Mouse (Mus musculus) 3T3-L1 (cell line): Measurements from ENCODE around the gene Ppih.

Experiments
- DNase-seq: peaks from one replicate; pipeline ENCODE4 v3.0.0-alpha.2; 2015; ENCODE audit warnings: low read depth, low spot score

Ppih gene

DNA sequence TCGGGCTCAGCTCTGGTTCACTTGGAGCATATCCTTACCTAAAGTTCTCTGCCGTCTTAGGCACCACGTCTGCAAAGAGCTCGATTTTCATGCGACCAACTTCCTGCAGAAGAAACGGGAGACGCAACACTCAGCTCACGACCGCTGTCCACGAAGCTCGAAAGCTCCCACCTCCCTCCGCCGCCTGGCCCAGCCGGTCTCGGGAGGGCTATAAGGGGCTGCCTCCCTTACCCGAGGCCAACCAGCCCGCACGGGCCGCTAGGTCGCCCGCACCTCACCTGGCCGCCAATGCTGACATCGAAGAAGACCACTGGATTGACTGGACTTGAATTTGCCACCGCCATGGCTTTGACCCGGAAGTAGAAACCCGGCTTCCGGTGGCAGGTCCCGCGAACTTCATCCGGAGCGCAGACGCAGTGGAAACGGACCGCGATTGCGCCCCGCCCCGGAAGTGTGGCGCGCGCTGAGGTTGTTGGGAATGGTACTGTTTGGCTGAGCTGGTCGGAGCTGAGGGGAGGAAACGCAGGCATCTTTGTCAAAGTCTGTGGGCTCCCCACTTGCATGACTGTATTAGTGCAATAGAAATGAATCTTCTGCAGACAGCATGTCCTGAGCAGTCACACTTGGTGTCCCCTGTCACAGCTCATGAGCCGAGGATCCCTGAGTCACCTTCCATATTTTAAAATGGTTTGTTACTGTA is at the start of gene Ppih:
Gene Ppih (minus strand): TSS at position 416 of the 700 bp plus-strand sequence.
- peak; percentile 94 for DNase-seq

DNA sequence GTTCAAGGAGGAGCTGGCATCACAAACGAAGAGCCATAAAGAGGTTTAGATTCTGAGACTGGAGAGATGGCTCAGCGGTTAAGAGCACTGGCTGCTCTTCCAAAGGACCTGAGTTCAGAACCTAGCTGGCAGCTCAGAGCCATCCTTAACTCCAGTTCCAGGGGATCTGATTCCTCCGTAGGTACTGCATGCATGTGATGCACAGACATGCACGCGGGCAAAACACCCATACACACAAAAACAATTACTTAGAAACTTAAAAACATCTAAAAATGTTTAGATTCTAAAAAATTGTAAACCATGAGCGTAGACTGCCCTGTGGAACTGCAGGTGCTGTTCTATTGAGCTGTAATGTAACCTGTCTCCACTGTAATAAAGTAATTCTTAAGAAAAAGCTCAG is 49.1 kb upstream of the Ppih start:
- DNase-seq = no peak

- peak; percentile 34 for DNase-seq
Measured at GRCm38 (mm10) chr4:119366758-119367526, 46.6 kb upstream of the Ppih start.

DNA sequence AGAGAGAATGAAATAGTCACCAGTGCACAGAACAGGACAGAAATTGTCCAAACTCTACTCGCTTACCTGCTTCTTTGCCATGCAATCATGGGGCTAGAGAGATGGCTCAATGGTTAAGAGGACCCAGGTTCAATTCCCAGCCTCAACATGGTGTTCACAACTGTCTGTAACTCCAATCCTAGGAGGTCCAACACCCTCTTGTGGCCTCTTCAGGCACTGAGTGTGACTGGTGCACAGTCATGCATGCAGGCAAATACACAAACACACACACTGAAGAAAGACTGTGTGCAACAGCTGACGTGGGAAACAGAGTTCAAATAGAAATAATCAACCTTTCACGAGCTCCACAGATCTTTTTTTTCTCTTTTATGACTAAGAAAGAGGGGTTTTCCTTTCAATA is 41.9 kb upstream of the Ppih start:
- no peak for DNase-seq

DNA sequence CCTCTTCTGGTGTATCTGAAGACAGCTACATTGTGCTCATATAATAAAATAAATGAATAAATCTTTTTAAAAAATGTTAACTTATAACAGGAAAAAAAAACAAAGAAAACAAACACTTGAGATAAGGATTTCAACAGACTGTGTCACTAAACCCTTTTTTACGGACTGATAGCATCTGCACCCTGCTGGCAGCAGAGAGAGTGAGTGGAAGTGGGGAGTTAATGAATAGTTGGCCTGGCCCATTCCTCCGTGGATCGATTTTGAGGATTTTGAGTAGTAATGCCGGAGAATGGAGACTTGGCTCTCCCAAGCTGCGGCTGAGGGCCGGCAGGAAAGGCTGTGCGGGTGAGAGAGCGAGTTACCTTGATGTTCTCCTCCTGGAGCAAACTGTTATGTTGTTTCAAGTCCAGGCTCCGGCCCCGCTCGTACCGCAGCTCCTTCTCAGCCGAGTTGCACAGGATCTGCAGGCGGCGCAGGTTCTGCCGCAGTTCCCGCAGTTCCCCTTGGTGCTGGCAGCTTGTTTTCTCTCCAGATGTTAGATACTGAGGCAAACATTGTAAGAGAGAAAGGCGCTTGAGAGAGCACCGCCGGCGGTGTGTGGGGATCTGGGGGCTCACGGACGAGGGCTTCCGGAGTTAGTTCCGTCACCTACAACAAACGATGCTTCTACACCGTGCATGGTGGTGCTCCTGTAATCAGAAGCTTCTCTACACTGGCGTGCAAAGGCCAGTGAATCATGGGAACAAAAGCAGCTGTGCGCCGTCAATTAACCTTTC is 39.0 kb upstream of the Ppih start:
- DNase-seq = no peak

GRCm38 (mm10) chr4:119345508-119345907 is 25.2 kb upstream of the Ppih start:
- peak; percentile 70 for DNase-seq

GRCm38 (mm10) chr4:119338861-119339361 is 18.6 kb upstream of the Ppih start:
- peak; percentile 48 for DNase-seq

DNA sequence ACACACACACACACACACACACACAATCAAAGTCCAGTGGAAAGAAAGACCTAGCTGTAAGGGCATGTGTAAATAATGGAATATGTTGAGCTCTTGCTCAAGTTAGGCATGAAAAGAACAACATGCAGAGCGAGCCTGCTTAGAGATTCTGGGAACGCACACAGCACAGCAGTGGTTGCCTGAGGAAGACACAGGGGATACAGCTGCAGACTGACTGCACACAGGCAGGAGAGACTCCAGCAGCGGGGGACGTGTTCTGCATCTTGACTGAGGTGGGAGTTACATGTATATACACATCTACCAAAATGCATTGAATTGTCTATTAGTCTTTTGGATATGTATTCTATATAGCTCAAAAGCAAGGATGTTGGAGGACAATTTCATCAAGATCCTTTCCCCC is 18.1 kb upstream of the Ppih start:
- DNase-seq = no peak

DNA sequence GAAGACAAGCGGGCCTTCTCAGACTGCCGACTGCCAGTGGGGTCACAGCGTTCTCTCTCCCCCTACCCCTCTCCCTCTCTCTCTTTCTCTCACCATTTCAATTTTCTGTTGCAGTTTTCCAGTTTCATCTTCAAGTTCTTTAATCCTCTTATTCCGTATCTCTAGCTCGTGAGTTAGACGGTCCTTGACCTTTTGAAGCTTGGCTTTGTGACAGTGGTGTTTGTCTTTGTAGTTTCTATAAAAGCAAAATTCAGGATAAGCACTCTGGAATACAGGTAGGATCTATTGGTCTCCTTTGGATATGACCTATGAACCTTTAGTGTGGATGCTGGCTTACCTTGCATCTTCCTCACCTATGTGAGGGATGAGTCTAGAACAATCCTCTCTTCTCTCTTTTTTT is 13.1 kb upstream of the Ppih start:
- DNase-seq = no peak

DNA sequence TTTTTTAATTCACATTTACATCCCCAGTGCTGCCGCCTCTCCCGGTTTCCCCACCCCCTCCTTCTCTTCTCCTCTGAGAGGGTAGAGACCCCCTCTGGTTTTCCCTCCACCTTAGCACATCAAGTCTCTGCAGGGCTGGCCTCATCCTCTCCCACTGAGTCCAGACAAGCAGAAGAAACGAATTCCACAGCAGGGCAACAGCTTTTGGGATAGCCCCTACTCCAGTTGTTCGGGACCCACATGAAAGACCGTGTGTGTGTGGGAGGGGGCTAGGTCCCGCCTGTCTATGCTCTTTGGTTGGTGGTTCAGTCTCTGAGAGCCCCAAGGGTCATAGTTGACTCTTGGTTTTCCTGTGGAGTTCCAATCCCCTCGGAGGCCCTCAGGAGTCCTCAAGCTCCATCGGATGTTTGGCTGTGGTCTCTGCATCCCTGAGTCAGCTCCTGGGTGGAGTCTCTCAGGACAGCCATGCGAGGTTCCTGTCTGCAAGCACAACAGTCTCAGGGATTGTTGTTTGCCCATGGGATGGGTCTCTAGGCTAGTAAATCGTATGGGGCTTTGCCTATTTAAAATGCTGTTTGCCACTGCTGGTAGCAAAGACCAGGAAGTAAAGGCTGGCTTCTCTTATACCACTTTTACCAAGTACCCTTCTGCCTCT is 677 bp upstream of the Ppih start:
- peak; percentile 68 for DNase-seq

DNA sequence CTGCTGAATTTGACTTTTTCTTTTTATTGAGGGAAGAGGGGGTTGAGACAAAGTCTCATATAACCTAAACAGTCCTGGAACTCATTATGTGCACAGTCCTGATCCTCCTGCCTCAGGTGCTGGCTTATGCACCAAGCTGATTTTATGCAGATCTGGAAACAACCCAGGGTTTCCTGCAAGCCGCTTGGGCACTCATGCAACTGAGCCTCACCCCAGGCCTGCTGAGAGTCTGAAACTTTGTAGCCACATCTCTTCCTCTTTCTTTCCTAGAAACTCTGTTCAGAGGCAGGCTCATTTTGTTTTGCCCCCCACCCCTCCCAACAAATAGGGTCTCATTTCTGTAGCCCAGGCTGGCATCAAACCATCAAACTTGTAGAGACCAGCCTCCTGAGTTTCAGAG is 6.6 kb downstream of the Ppih start:
- no peak for DNase-seq

- no peak for DNase-seq
Measured at GRCm38 (mm10) chr4:119305418-119305817, 14.9 kb downstream of the Ppih start.

GRCm38 (mm10) chr4:119303291-119303690 is 17.1 kb downstream of the Ppih start:
- DNase-seq = no peak

DNA sequence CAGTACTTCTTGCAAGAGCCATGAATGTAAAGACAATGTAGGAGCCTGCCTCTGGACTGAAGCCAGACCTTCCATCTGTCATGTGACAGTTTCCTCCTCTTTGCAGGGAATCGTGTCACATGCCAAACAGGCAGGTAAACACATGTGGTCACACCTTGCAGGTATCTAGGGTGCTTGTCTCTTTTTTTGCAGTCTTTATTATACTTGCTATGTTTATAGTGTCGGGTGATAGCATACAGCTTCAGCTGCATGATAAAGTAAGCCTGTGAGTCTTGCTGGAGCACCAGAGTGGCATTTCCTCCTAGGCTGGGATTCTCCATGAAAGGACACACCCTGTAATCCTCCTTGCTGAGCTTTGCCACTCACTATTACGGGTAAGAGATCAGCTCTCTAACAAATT is 18.6 kb downstream of the Ppih start:
- no peak for DNase-seq

DNA sequence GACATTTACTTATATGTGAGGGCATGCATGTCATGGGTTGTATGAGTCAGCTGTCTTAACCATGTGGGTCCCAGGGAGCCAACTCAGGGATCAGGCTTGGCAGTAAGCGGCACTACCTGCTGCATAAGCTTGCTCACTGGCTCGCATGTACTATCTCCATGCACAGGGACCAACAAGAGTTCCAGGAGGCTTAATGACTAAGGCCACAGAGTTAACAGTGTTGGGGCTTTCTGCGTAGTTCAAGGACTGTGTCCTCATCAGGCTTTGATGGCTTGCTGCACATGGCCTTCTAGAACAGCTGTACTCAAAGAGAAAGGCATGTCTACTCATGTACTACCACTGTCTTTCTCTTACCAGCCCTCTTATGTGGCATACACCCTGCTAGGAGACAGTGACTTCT is 19.6 kb downstream of the Ppih start:
- DNase-seq = no peak

DNA sequence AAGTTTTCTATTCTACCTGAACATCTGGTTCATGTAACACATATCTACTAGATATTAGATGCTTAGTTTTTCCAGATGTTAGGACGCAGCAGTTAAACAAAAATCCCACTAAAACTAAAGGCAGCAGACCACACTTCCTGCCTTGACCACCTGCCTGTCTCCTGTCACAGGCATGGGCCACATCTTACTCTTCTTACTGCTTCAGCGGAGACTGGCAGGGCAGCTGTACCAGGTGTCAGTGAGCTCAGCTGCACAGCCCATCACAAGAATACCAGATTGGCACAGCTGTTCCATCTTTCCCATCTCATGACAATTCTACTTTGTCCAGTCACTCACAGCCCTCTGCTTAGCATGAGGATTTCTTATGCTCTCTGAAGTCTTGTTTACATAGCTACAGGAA is 23.0 kb downstream of the Ppih start:
- DNase-seq = no peak

DNA sequence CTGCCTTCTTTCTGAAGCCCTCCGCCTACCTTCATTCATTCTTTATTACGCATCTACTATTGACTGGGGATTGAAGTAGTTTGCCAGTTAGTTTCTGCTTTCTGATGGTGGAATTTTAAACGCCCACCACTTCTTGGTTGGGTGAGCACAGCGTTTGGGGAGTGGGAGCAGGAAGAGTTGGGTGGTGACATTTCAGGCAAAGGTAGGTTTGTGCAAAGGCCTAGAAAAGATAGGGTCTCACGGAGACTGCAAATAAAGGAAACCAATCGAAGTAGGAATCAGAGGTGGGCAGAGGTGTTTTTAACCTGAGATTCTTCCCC is 25.3 kb downstream of the Ppih start:
- DNase-seq = no peak

GRCm38 (mm10) chr4:119294415-119295133 is 25.8 kb downstream of the Ppih start, which contains the start of gene Ybx1:
Ybx1 (minus strand) TSS chr4:119294604.
- DNase-seq = peak; percentile 98

GRCm38 (mm10) chr4:119293574-119294258 is 26.6 kb downstream of the Ppih start:
- peak; percentile 40 for DNase-seq

GRCm38 (mm10) chr4:119292771-119293573 is 27.4 kb downstream of the Ppih start:
- peak; percentile 76 for DNase-seq
